Mouse (Mus musculus) brain, embryonic 14.5 days (tissue): ENCODE measurements around the gene Tut1. TPM values are rescaled to one million over a fixed set of nuclear protein-coding genes. Genes with fewer than 3 reads are reported as not detected.

Experiments
- DNase-seq: peaks from one replicate; pipeline ENCODE4 v3.0.0-alpha.2; 2011; ENCODE audit warnings: low read depth
- CTCF ChIP-seq: fragments of 200-500 bp; IDR thresholded peaks from 2 replicates; pipeline ENCODE4 v1.5.1; 2012; ENCODE audit warnings: inconsistent platforms, mild to moderate bottlenecking, moderate library complexity, borderline replicate concordance; ENCODE audit not compliant: insufficient read depth, insufficient read length; ENCODE audit errors: extremely low read depth
- POLR2A ChIP-seq: fragments of 200-500 bp; IDR thresholded peaks from 2 replicates; pipeline ENCODE4 v1.6.1; 2012; ENCODE audit warnings: mild to moderate bottlenecking, inconsistent platforms, borderline replicate concordance; ENCODE audit not compliant: poor library complexity, insufficient read depth, insufficient read length, severe bottlenecking; ENCODE audit errors: extremely low read depth
- polyA plus RNA-seq: library from polyadenylated mRNA; depleted of rRNA; stranded (reverse); fragments of >200 nt; gene quantifications from 2 replicates; pipeline ENCODE4 v1.2.3, GENCODE M21; 2012; rRNA removed

Tut1 gene
- polyA plus RNA-seq: 25.3 and 31.5 TPM in 2 replicates

DNA sequence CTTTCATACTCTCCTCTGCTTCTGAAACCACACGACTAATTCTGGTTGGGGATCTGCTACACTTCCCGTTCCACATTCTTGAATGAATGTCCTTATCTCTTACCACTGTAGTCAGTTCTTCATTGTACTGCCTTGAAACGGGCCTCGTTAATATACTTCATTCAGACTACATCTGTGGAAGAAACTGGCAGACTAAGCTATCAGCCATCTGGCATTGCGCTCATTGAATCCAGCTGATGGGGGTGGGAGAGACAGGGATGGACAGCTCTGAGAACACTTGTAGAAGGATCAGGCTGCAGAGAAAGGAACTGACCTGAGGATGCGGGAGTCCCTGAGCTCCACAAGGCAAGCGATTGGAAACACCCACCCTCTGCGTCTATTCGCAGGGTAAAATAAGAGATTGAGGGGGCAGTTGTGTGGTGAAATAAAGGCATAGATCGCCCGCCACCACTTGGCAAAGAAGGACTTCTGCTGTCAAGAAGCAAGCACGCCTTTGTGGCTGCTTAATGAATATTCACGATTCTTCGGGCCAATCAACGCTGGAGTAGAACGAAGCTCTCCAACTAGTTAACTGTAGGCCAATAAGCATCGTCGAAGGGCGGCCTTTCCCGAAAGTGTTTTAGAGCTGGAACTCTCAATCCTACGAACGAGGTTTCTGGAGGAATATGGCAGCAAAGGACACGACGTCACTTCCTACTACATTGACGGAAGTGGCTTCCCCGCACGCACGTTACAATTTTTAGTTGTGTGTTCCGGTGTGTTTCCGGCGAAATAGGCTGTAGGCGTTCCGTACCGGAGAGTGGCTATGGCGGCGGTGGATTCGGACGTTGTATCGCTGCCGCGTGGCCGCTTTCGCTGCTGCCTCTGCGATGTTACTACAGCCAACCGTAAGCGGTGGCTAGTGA, at the start of gene Tut1:
TSS of gene Tut1 (plus strand) at position 713 of the 905 bp plus-strand sequence.
- TF ChIP-seq CTCF (no peak), POLR2A (no peak)
- DNase-seq: peak; percentile 100

DNA sequence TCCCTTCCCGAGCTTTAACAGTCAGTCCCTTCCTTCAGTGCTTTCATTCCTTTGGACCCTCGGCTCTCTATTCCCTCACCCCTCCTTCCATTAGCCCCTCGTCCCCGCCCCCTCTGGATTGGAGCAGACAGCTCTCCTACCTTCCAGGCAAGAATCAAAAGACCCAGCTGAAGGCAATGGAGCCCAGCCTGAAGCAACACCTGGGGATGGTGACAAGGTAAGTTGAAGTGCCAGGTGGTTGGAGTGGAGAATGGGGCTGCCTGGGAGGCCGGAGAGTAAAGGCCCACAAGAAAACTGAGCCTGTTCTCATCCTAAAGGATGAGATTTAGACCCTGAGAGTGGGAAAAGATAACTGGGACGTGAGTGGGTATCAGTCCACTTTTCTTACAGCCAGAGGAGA, 45.1 kb upstream of the Tut1 start:
- TF ChIP-seq CTCF (no peak), POLR2A (no peak)
- DNase-seq: no peak

DNA sequence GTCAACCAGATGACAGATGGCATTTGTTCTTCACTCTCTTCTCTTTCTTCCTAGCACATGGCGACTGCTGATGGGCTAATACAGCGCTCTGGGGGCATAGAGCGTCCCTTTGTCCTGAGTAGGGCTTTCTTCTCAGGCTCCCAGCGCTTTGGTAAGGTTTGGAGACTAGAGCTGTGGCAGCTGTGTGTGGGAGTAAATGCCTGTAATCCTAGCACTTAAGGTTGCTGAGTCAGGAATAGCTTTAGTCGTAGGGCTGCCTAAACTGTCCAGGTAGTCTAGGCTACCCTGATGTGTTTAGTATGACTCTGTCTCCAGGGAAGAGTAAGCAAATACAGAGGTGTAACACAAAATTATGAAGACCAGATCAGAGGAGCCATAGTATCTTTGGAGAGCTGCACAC, 41.8 kb upstream of the Tut1 start:
- TF ChIP-seq POLR2A (no peak), CTCF (no peak)

GRCm38 (mm10) chr19:8914212-8914611, 39.4 kb upstream of the Tut1 start:
- TF ChIP-seq CTCF (no peak), POLR2A (no peak)
- DNase-seq: no peak

More for the DNA sequence above, 41.8 kb upstream of the Tut1 start:
- no peak for DNase-seq

- TF ChIP-seq POLR2A: no peak
- no peak for TF ChIP-seq CTCF
These were observed 34.6 kb upstream of the Tut1 start for GRCm38 (mm10) chr19:8919000-8919399.

GRCm38 (mm10) chr19:8919684-8920072, 34.0 kb upstream of the Tut1 start:
- DNase-seq: no peak
- no peak for TF ChIP-seq POLR2A
- TF ChIP-seq CTCF: no peak

More at GRCm38 (mm10) chr19:8919000-8919399, 34.6 kb upstream of the Tut1 start:
- DNase-seq: no peak

GRCm38 (mm10) chr19:8920073-8920736, 33.4 kb upstream of the Tut1 start, which contains the start of gene B3gat3:
TSS of gene B3gat3 (plus strand) at chr19:8920374.
- DNase-seq: peak; percentile 96
- TF ChIP-seq CTCF (no peak), POLR2A (peak; percentile 31; the same call in 1 of the 2 replicates)

GRCm38 (mm10) chr19:8920836-8921291, 32.8 kb upstream of the Tut1 start:
- no peak for TF ChIP-seq CTCF
- DNase-seq: peak; percentile 73

GRCm38 (mm10) chr19:8921741-8922140, 31.9 kb upstream of the Tut1 start:
- no peak for DNase-seq
- no peak for TF ChIP-seq POLR2A
- no peak for TF ChIP-seq CTCF

DNA sequence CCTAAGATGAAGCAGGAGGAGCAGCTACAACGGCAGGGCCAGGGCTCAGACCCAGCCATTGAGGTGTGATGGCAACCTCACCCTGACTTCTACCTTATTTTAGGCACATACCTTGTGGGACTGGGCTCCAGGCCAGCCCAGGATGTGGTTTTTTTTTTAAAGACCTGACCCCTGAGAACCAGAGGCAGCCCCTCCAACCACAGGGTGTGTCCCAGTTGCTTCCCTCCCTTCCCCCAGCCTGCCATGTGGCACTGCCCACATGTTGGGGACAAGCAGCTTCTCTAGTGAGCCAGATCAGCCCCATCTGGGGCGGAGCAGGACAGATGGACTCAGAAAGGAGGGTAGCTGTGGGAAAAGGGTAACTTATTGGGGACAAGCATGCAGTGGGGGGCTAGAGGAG, 26.9 kb upstream of the Tut1 start:
- TF ChIP-seq POLR2A: no peak
- no peak for TF ChIP-seq CTCF
- no peak for DNase-seq

- no peak for DNase-seq
- TF ChIP-seq CTCF (no peak), POLR2A (no peak)
These were observed 25.6 kb upstream of the Tut1 start for GRCm38 (mm10) chr19:8927891-8928525.

DNA sequence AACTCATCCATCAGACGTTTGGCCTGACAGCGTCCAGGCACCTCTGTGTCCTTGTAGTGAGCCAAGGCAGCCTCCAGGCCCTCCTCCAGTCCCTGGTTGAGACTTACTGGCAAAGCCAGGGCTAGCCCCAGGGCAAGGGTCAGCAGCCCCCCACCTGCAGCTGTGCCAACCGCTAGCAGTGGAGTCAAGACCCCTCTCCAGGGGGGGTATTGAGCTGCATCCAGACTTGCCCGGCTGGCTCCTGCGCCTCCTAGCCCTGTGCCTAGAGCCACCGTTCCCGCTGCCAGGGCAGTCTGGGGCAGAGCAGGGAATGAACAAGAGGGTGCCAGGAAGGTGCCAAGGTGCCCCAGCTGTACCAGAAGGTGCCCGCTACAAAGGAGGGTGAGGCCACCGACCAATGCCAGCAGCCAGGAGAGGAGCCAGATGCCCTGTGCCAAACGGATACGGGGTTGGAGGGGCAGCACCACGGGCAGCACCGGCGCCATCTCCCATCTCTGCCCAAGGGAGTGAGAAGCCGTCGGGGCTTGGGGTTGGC, 24.9 kb upstream of the Tut1 start:
- TF ChIP-seq CTCF: no peak
- TF ChIP-seq POLR2A: no peak
- no peak for DNase-seq
